Mouse (Mus musculus) lung, adult 2 months (tissue): ENCODE measurements around the gene Tcirg1.

Source experiments
- CTCF ChIP-seq: fragments of 200-500 bp; IDR thresholded peaks from 2 replicates; pipeline ENCODE4 v1.5.1; 2011; ENCODE audit warnings: mild to moderate bottlenecking, low read length, control low read depth; ENCODE audit not compliant: insufficient read depth
- POLR2A ChIP-seq: fragments of 200-500 bp; IDR thresholded peaks from 2 replicates; pipeline ENCODE4 v1.6.1; 2011; ENCODE audit warnings: low read depth, mild to moderate bottlenecking, control low read depth, low read length, borderline replicate concordance; ENCODE audit errors: extremely low read depth

GRCm38 (mm10) chr19:3897557-3897956 lies 9.4 kb downstream of the Tcirg1 start:
- TF ChIP-seq POLR2A, result no peak
- no peak for TF ChIP-seq CTCF
